Mouse (Mus musculus): ENCODE results near the gene Tcp11.

GRCm38 (mm10) chr17:28062710-28063109 lies 17.7 kb downstream of the Tcp11 start:
- no peak for TF ChIP-seq POLR2A (IDR thresholded peaks at IDR 0.05; ENCODE audit: borderline replicate concordance, low read depth, low read length)
- TF ChIP-seq CTCF (IDR thresholded peaks at IDR 0.05; ENCODE audit: low read depth, low read length), result no peak

Data from bone marrow macrophage, adult 2 months (primary cell).